Mouse (Mus musculus) heart, adult 2 months (tissue): ENCODE data around the gene Tmed2.

Source experiments
- CTCF ChIP-seq: fragments of 200-600 bp; IDR thresholded peaks from 2 replicates; pipeline ENCODE4 v1.8.1; 2022; ENCODE audit warnings: antibody characterized with exemption, mild to moderate bottlenecking, moderate library complexity
- EP300 ChIP-seq: fragments of 200-500 bp; IDR thresholded peaks from 2 replicates; pipeline ENCODE4 v1.6.1; 2011; ENCODE audit warnings: low read depth, low read length, control low read depth; ENCODE audit not compliant: insufficient read depth

GRCm38 (mm10) chr5:124552558-124553307 is 12.2 kb downstream of the Tmed2 start, which contains the start of gene Ddx55:
- TF ChIP-seq EP300 (peak; percentile 78; the same call in 1 of the 2 replicates), CTCF (peak; percentile 27; the same call in 1 of the 2 replicates)
